Mouse (Mus musculus) frontal cortex, postnatal 14 days (tissue): Measurements from ENCODE around the gene Susd4.
A peak's percentile ranks its signal among the peaks of the same experiment; 100 is the strongest.

ENCODE experiments used
- DNase-seq, 2 experiments: peaks; one replicate each; pipeline ENCODE4 v3.0.0; 2022; ENCODE audit warnings: low spot score in 2 of 2

Susd4 gene

GRCm38 (mm10) chr1:182763716-182764461 is at the start of gene Susd4:
Gene Susd4, plus strand, starts transcription at chr1:182763860.
- DNase-seq: peak; percentile 78 to 81

GRCm38 (mm10) chr1:182714236-182714935 is 49.3 kb upstream of the Susd4 start:
- no peak for DNase-seq

GRCm38 (mm10) chr1:182727541-182727940 is 36.1 kb upstream of the Susd4 start:
- DNase-seq: no peak

- no peak for DNase-seq
These were observed 34.7 kb upstream of the Susd4 start for GRCm38 (mm10) chr1:182729002-182729401.

- no peak for DNase-seq
These were observed 31.0 kb upstream of the Susd4 start for GRCm38 (mm10) chr1:182732695-182733094.

- DNase-seq: no peak
These were observed 27.8 kb upstream of the Susd4 start for GRCm38 (mm10) chr1:182735891-182736290.

- no peak for DNase-seq
These were observed 16.6 kb upstream of the Susd4 start for GRCm38 (mm10) chr1:182747081-182747480.

GRCm38 (mm10) chr1:182747834-182748233 is 15.8 kb upstream of the Susd4 start:
- DNase-seq: no peak

- DNase-seq: no peak
These were observed 14.6 kb upstream of the Susd4 start, which contains the start of gene Ccdc185 for GRCm38 (mm10) chr1:182749080-182749479. Gene Ccdc185, minus strand, starts transcription at chr1:182749180.

GRCm38 (mm10) chr1:182751301-182751700 is 12.4 kb upstream of the Susd4 start:
- DNase-seq: no peak

- DNase-seq: no peak
These were observed 10.0 kb upstream of the Susd4 start for GRCm38 (mm10) chr1:182753694-182754093.

- no peak for DNase-seq
These were observed 8.8 kb upstream of the Susd4 start for GRCm38 (mm10) chr1:182754865-182755264.

GRCm38 (mm10) chr1:182758783-182759182 is 4.9 kb upstream of the Susd4 start:
- no peak for DNase-seq

GRCm38 (mm10) chr1:182763191-182763715 is 407 bp upstream of the Susd4 start:
- peak; percentile 14 to 23 for DNase-seq

GRCm38 (mm10) chr1:182764541-182765281 is 1.1 kb downstream of the Susd4 start:
- DNase-seq: peak; percentile 18 to 32

GRCm38 (mm10) chr1:182775576-182775975 is 11.9 kb downstream of the Susd4 start:
- no peak for DNase-seq

GRCm38 (mm10) chr1:182776749-182777410 is 13.2 kb downstream of the Susd4 start:
- DNase-seq: no peak

GRCm38 (mm10) chr1:182778225-182778624 is 14.6 kb downstream of the Susd4 start:
- DNase-seq: no peak

- no peak for DNase-seq
These were observed 15.4 kb downstream of the Susd4 start for GRCm38 (mm10) chr1:182779024-182779520.

- no peak for DNase-seq
These were observed 20.1 kb downstream of the Susd4 start for GRCm38 (mm10) chr1:182783774-182784173.

- DNase-seq: no peak
These were observed 21.1 kb downstream of the Susd4 start for GRCm38 (mm10) chr1:182784784-182785183.
